Mouse (Mus musculus) hindbrain, embryonic 11.5 days (tissue): ENCODE measurements around the gene 9930111J21Rik2. TPM values are rescaled to one million over a fixed set of nuclear protein-coding genes. Genes with fewer than 3 reads are reported as not detected.
"Not testable (repeated sequence)": the region's sequence is repeated elsewhere in the genome, so short reads cannot be mapped to it uniquely, and the experiment has no call there.

Source experiments
- ATAC-seq: fragments of 200-750 bp; cut with Nextera tagmentation; 2 replicates; pipeline ENCODE4 v1.8.0; 2017; ENCODE audit warnings: mild to moderate bottlenecking, moderate TSS enrichment, moderate library complexity; ENCODE audit not compliant: low FRiP score
- DNase-seq: peaks from one replicate; pipeline ENCODE4 v3.0.0-alpha.2; 2015; ENCODE audit warnings: low spot score
- H3K27ac ChIP-seq: fragments of 300-500 bp; sonication (generic); 2 replicates; pipeline ENCODE4 v1.5.1; 2014; ENCODE audit warnings: mild to moderate bottlenecking, low read depth, low read length
- H3K27me3 ChIP-seq: fragments of 300-500 bp; sonication (generic); 2 replicates; pipeline ENCODE4 v1.6.1; 2014; ENCODE audit warnings: mild to moderate bottlenecking, low read length, moderate library complexity, mixed read lengths; ENCODE audit not compliant: control insufficient read depth, insufficient read depth
- H3K36me3 ChIP-seq: fragments of 300-500 bp; sonication (generic); 2 replicates; pipeline ENCODE4 v1.6.1; 2014; ENCODE audit warnings: mild to moderate bottlenecking, low read length, moderate library complexity, mixed read lengths; ENCODE audit not compliant: control insufficient read depth, insufficient read depth
- H3K4me1 ChIP-seq: fragments of 300-500 bp; sonication (generic); replicated peaks from 2 replicates; pipeline ENCODE4 v1.6.1; 2014; ENCODE audit warnings: low read length, mixed read lengths; ENCODE audit not compliant: control insufficient read depth, insufficient read depth
- H3K4me2 ChIP-seq: fragments of 300-500 bp; sonication (generic); replicated peaks from 2 replicates; pipeline ENCODE4 v1.6.1; 2014; ENCODE audit warnings: mild to moderate bottlenecking, low read depth, low read length
- H3K4me3 ChIP-seq: fragments of 300-500 bp; sonication (generic); 2 replicates; pipeline ENCODE4 v1.5.1; 2014; ENCODE audit warnings: low read depth, low read length
- H3K9ac ChIP-seq: fragments of 300-500 bp; sonication (generic); 2 replicates; pipeline ENCODE4 v1.6.1; 2014; ENCODE audit warnings: low read depth, low read length
- H3K9me3 ChIP-seq: fragments of 300-500 bp; sonication (generic); 2 replicates; pipeline ENCODE4 v1.6.1; 2016; ENCODE audit warnings: low read length; ENCODE audit not compliant: control insufficient read depth
- WGBS: fragments of 180-500 bp; shearing (Covaris S2); extraction: QIAGEN DNeasy Blood & Tissue Kit; methylation state at CpG from one replicate; pipeline ENCODE4 v1.1.7; 2014; 5-methylcytosine and 5-hydroxymethylcytosine counted together
- polyA plus RNA-seq: library from polyadenylated mRNA; unstranded; fragments of >200 nt; fragmentation: Nextera tagmentation; extraction: Ambion mirVana; gene quantifications from 2 replicates; pipeline ENCODE4 v1.2.1, GENCODE M21; 2014

9930111J21Rik2 gene
- polyA plus RNA-seq, 1 experiment from 2014 or later: 0.11 TPM

DNA sequence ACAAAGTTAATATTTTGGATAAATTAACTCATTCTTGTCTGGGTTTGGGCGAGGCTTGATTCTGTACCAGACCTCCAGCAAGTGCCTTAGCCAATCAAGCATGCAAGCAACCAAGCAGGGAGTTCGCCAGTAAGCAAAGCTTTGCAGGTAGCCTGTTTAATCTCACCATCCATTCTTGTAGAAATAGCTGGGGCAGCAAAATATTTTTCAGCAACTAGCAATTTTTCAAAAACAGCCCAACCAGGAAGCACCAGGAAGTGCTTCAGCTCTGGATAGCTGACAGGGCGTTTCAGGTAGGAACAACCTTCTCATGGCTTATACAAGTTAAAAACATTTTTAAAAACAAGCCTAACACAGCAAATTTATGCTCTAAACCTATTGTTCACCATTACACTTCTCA lies 30.8 kb upstream of the 9930111J21Rik2 start:
- no peaks in the 10 kb centered on the region for H3K27me3 ChIP-seq
- H3K4me2 ChIP-seq: no peak overlapping the region
- 79% methylated on average over 3 of the region's 3 CpGs for WGBS
- H3K4me3 ChIP-seq: no peak overlapping the region
- H3K9ac ChIP-seq: no peak overlapping the region
- ATAC-seq (no peak), DNase-seq (no peak)
- H3K9me3 ChIP-seq: no peaks in the 10 kb centered on the region
- no peaks in the 10 kb centered on the region for H3K36me3 ChIP-seq
- H3K27ac ChIP-seq: no peak overlapping the region
- H3K4me1 ChIP-seq: no peaks in the 10 kb centered on the region

DNA sequence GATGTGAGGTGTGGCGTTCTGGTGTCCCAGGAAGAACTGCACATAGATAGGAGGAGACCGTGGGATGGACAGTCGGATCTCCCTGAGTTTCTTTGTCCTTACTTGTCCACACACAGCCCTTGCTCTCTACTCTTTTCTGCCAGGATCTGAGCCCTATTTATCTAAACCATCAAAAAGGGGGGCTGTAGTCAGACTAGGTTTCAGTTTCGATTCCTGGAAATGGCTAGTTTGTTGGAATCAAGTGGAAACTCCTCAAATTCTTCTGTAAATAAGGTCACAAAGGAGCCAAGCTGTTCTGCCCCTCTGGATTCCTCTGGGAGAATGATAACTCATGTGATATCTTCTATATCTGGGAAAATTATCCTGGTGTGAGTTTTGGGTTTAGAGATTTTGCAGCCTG lies 30.3 kb upstream of the 9930111J21Rik2 start:
- WGBS: 77% methylated on average over 4 of the region's 4 CpGs
- Histone ChIP-seq H3K4me2 (no peak overlapping the region), H3K9ac (no peak overlapping the region), H3K36me3 (no peaks in the 10 kb centered on the region), H3K4me1 (no peaks in the 10 kb centered on the region), H3K27ac (no peak overlapping the region), H3K27me3 (no peaks in the 10 kb centered on the region), H3K9me3 (no peaks in the 10 kb centered on the region), H3K4me3 (no peak overlapping the region)
- DNase-seq: no peak
- ATAC-seq: no peak

DNA sequence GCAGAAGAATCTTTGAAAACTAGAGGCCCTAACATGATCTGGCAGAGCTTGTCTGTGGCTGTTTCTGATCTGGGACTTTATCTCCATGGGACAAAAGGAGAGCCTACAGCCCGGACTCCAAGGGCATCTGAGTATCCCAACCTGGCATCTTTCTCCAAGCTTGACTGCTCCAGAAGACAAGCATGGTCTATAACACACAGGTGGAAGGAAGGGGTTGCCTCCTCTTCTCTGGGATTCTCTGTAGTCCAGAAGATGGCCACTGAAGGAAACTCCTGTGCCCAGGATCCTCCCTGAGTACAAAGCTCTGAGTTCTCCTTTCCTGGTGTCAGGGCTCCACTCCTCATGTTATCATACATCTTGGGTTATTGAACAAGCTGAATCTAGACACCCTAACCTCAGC lies 29.6 kb upstream of the 9930111J21Rik2 start:
- H3K4me3 ChIP-seq: no peak overlapping the region
- H3K4me1 ChIP-seq: no peaks in the 10 kb centered on the region
- no peaks in the 10 kb centered on the region for H3K36me3 ChIP-seq
- H3K27ac ChIP-seq: no peak overlapping the region
- no peak for ATAC-seq
- DNase-seq: no peak
- no peak overlapping the region for H3K4me2 ChIP-seq
- WGBS: 69% methylated on average over 1 of the region's 1 CpGs
- no peak overlapping the region for H3K9ac ChIP-seq
- H3K9me3 ChIP-seq: no peaks in the 10 kb centered on the region
- no peaks in the 10 kb centered on the region for H3K27me3 ChIP-seq

DNA sequence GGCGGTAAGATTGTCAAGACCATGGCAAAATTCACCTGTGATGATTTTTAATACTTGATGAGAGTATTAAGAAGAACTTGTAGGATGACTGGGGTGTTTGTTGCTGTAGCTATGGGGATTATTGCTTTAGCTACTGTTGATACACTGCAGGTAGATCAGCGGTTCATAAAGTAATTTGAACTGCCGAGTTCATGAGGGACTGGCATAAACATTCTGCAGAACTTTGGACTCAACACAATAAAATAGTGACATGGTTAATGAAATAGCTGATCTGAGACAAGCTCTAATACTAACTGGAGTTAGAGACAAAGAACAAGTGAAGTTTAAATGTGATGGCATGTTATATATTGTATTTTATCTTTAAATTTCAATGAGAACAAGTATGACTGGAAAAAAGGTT lies 27.7 kb upstream of the 9930111J21Rik2 start:
- ATAC-seq (no peak), DNase-seq (no peak)
- H3K9me3 ChIP-seq: no peaks in the 10 kb centered on the region
- no peak overlapping the region for H3K4me2 ChIP-seq
- H3K4me1 ChIP-seq: no peaks in the 10 kb centered on the region
- 92% methylated on average over 3 of the region's 3 CpGs for WGBS
- H3K27ac ChIP-seq: no peak overlapping the region
- H3K36me3 ChIP-seq: no peaks in the 10 kb centered on the region
- H3K9ac ChIP-seq: no peak overlapping the region
- H3K27me3 ChIP-seq: no peaks in the 10 kb centered on the region
- H3K4me3 ChIP-seq: no peak overlapping the region

DNA sequence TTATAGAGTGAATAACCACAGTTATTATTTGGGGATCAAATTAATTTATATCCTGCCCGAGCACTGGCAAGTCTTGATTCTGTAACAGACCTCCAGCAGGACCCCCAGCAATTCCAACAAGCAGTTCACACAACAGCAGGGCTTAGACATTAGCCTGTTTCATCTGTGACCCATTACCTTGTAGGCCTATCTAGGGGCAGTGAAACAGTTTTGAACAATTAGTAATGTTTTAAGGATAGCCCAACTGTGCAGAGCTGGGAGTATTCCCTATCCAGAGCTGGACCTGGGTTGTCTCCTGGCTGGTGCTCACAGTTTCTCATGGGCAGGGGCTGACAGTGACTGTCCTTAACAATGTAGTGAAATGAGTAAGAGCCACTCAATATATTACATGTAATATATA lies 26.0 kb upstream of the 9930111J21Rik2 start:
- Histone ChIP-seq H3K4me1 (no peaks in the 10 kb centered on the region), H3K9ac (no peak overlapping the region), H3K4me2 (no peak overlapping the region), H3K36me3 (no peaks in the 10 kb centered on the region), H3K4me3 (no peak overlapping the region), H3K27me3 (no peaks in the 10 kb centered on the region), H3K27ac (no peak overlapping the region), H3K9me3 (no peaks in the 10 kb centered on the region)
- no peak for ATAC-seq
- WGBS: 86% methylated on average over 1 of the region's 1 CpGs
- no peak for DNase-seq

DNA sequence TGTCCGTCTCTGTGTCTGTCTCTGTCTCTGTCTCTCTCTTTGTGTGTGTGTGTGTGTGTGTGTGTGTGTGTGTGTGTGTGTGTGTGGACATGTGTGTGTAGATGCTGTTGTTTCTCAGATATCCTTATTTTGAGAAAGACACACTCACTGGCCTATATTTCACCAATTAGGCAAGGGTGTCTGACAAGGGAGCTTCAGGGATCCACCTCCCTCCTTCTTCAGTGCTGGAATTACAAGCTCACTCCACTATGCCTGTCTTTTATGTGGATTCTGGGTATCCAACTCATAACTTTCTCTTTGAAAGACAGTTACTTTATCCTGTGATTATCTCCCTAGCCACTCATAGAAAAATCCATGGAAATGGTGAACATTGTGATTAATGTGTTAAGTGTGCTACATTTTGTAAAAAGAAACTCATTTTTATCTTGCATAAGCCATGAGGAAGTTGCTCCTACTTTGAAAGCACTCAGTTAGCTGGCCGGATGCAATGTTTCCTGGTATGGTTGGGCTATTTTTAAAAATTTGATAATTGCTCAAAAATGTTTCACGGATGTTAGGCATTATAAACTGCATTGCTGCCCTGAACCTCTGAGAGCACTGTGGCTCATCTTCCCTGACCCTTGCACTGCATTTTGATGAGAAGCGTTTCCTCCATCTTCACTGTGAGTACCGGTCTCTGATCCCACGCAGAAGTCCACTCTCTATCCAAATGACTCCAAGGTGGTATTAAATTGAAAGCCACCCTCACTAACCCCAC lies 25.1 kb upstream of the 9930111J21Rik2 start, which contains the start of gene Ifi47:
Gene Ifi47 (plus strand): TSS at position 587 of the 757 bp plus-strand sequence.
- H3K27ac ChIP-seq, H3K4me1 ChIP-seq, H3K9ac ChIP-seq, ATAC-seq, DNase-seq, H3K4me2 ChIP-seq, H3K9me3 ChIP-seq, H3K36me3 ChIP-seq, H3K4me3 ChIP-seq, H3K27me3 ChIP-seq: not testable (repeated sequence)
- WGBS: 84% methylated on average over 6 of the region's 6 CpGs

DNA sequence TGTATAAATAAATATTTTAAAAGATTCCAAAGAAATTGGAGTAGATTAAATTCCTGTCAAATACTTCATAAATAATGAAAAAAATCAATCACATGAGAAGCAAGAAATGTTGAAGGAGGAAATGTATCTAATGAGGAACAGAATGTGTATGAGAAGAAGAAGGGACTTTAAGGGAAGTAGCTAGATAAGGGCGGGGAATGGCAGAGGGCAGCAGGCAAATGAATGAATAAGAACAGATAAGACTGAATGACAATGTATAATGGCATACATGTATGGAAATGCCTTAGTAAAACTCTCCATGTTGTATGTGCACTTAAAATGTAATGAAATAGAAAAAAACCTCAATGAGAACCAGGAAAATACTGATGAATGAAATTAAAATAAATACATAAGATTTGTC lies 17.3 kb upstream of the 9930111J21Rik2 start:
- H3K27me3 ChIP-seq: no peaks in the 10 kb centered on the region
- 77% methylated on average over 1 of the region's 1 CpGs for WGBS
- no peaks in the 10 kb centered on the region for H3K4me1 ChIP-seq
- no peak overlapping the region for H3K27ac ChIP-seq
- no peak for DNase-seq
- no peak overlapping the region for H3K4me3 ChIP-seq
- no peaks in the 10 kb centered on the region for H3K9me3 ChIP-seq
- no peaks in the 10 kb centered on the region for H3K36me3 ChIP-seq
- ATAC-seq: no peak
- no peak overlapping the region for H3K4me2 ChIP-seq
- no peak overlapping the region for H3K9ac ChIP-seq

DNA sequence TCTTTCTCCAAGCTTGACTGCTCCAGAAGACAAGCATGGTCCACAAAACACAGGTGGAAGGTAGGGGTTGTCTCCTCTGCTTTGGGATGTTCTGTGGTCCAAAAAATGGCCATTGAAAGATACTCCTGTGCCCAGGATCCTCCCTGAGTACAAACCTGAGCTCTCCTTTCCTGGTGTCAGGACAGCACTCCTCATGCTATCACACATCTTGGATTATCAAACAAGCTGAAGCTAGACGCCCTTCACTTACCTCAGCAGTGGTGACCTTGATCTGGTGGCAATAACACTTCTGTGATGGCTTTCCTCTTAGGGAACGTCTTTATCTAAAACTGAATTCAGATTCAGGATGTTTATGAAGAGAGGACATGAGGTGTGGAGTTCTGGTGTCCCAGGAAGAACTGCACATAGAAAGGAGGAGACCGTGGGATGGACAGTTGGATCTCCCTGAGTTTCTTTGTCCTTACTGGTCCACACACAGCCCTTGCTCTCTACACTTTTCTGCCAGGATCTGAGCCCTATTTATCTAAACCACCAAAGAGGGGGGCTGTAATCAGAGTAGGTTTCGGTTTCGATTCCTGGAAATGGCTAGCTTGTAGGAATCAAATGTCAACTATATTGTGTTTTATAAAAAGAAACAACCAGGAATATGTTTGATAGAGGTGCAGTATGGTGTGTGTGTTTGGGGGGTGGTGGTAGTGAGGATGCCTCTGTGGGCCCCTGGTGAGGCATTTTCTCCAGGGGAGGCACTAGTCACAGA lies 12.8 kb upstream of the 9930111J21Rik2 start, which contains the start of gene Tgtp2:
Gene Tgtp2 (minus strand): TSS at position 494 of the 757 bp plus-strand sequence.
- WGBS: 87% methylated on average over 5 of the region's 5 CpGs
- ATAC-seq: not testable (repeated sequence)

DNA sequence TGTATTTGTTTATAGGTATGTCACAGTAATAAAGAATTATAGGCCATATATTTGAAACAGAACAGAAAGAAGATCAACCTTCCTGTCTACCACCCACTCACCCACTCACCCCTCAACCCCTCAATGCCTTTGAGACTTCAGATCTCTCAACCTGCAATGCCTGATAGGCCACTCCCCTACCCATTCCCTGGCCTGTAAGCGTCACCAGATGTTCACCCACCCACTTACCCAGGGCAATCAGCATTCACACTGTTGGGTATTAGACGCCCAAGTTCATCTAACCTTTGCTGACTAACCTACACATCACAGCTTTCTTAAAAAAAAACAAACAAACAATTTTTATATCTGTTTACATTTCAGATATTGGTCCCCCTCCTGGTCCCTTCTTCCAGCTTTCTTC lies 10.8 kb upstream of the 9930111J21Rik2 start:
- not testable (repeated sequence) for H3K27me3 ChIP-seq, H3K4me3 ChIP-seq, DNase-seq, H3K4me2 ChIP-seq, ATAC-seq, H3K4me1 ChIP-seq, H3K36me3 ChIP-seq, H3K9ac ChIP-seq, H3K9me3 ChIP-seq, H3K27ac ChIP-seq
- 84% methylated on average over 1 of the region's 2 CpGs for whole genome bisulfite sequencing

More for the DNA sequence above, 12.8 kb upstream of the 9930111J21Rik2 start, which contains the start of gene Tgtp2:
- not testable (repeated sequence) for H3K4me1 ChIP-seq, H3K36me3 ChIP-seq, DNase-seq, H3K9me3 ChIP-seq, H3K4me2 ChIP-seq, H3K27me3 ChIP-seq, H3K9ac ChIP-seq, H3K27ac ChIP-seq, H3K4me3 ChIP-seq
